Mouse (Mus musculus) hindbrain, postnatal 0 days (tissue): ENCODE measurements around the gene Ier5. TPM values are rescaled to one million over a fixed set of nuclear protein-coding genes. Genes with fewer than 3 reads are reported as not detected.
A peak's percentile ranks its signal among the peaks of the same experiment; 100 is the strongest.

Experiments
- ATAC-seq: fragments of 200-750 bp; cut with Nextera tagmentation; 2 replicates; pipeline ENCODE4 v1.8.0; 2017; ENCODE audit warnings: mild to moderate bottlenecking, moderate TSS enrichment, moderate library complexity
- DNase-seq: peaks from one replicate; pipeline ENCODE4 v3.0.0-alpha.2; 2015; ENCODE audit warnings: low spot score
- H3K27ac ChIP-seq: fragments of 300-500 bp; sonication (generic); 2 replicates; pipeline ENCODE4 v1.5.1; 2014; ENCODE audit warnings: mild to moderate bottlenecking
- H3K27me3 ChIP-seq: fragments of 300-500 bp; sonication (generic); 2 replicates; pipeline ENCODE4 v1.6.1; 2014; ENCODE audit warnings: low read length, mixed read lengths; ENCODE audit not compliant: insufficient read depth
- H3K36me3 ChIP-seq: fragments of 300-500 bp; sonication (generic); 2 replicates; pipeline ENCODE4 v1.6.1; 2014; ENCODE audit warnings: low read length, mixed read lengths; ENCODE audit not compliant: insufficient read depth
- H3K4me1 ChIP-seq: fragments of 300-500 bp; sonication (generic); 2 replicates; pipeline ENCODE4 v1.6.1; 2014; ENCODE audit warnings: antibody characterized with exemption, low read length, mixed read lengths; ENCODE audit not compliant: insufficient read depth
- H3K4me2 ChIP-seq: fragments of 300-500 bp; sonication (generic); 2 replicates; pipeline ENCODE4 v1.6.1; 2014; ENCODE audit warnings: low read depth, mild to moderate bottlenecking, low read length, moderate library complexity, mixed read lengths
- H3K4me3 ChIP-seq: fragments of 300-500 bp; sonication (generic); 2 replicates; pipeline ENCODE4 v1.5.1; 2014; ENCODE audit warnings: low read length
- H3K9ac ChIP-seq: fragments of 300-500 bp; sonication (generic); replicated peaks from 2 replicates; pipeline ENCODE4 v1.6.1; 2014; ENCODE audit warnings: mild to moderate bottlenecking, low read length, moderate library complexity, mixed read lengths
- H3K9me3 ChIP-seq: fragments of 300-500 bp; sonication (generic); 2 replicates; pipeline ENCODE4 v1.6.1; 2016; ENCODE audit warnings: low read length, mixed read lengths
- CTCF ChIP-seq: IDR thresholded peaks from 2 replicates; pipeline ENCODE4 v1.5.1; 2016; ENCODE audit warnings: antibody characterized with exemption, control low read depth, low read depth
- WGBS: fragments of 180-500 bp; shearing (Covaris S2); extraction: QIAGEN DNeasy Blood & Tissue Kit; methylation state at CpG from one replicate; pipeline ENCODE4 v1.1.7; 2014; 5-methylcytosine and 5-hydroxymethylcytosine counted together
- polyA plus RNA-seq: library from polyadenylated mRNA; unstranded; fragments of >200 nt; fragmentation: Nextera tagmentation; extraction: Ambion mirVana; gene quantifications from 2 replicates; pipeline ENCODE4 v1.2.1, GENCODE M21; 2015
- total RNA-seq: library from RNA; depleted of rRNA; stranded (reverse); fragments of >200 nt; gene quantifications from 2 replicates; pipeline ENCODE4 v1.2.3, GENCODE M21; 2014

Gene Ier5
- total and polyA plus RNA-seq, 2 experiments from 2014 or later = 5.2 to 51.4 TPM

- Histone ChIP-seq H3K9ac (no peak overlapping the region), H3K4me1 (peaks cover 26% of the 10 kb centered on the region), H3K9me3 (no peaks in the 10 kb centered on the region), H3K27ac (no peak overlapping the region), H3K4me2 (no peak overlapping the region), H3K36me3 (no peaks in the 10 kb centered on the region), H3K27me3 (no peaks in the 10 kb centered on the region), H3K4me3 (no peak overlapping the region)
- ATAC-seq = no peak
- WGBS = 54% methylated on average over 3 of the region's 3 CpGs
- no peak for TF ChIP-seq CTCF
- no peak for DNase-seq
Measured at GRCm38 (mm10) chr1:155055041-155055440, 44.4 kb downstream of the Ier5 start.

GRCm38 (mm10) chr1:155054366-155054965, 45.0 kb downstream of the Ier5 start:
- TF ChIP-seq CTCF = no peak
- ATAC-seq (no peak), DNase-seq (no peak)
- Histone ChIP-seq H3K9me3 (no peaks in the 10 kb centered on the region), H3K4me3 (no peak overlapping the region), H3K27me3 (no peaks in the 10 kb centered on the region), H3K27ac (no peak overlapping the region), H3K4me2 (no peak overlapping the region), H3K9ac (no peak overlapping the region), H3K36me3 (no peaks in the 10 kb centered on the region), H3K4me1 (peaks cover 26% of the 10 kb centered on the region)
- 48% methylated on average over 6 of the region's 6 CpGs for WGBS

- peaks cover 30% of the 10 kb centered on the region for H3K4me1 ChIP-seq
- WGBS = 94% methylated on average over 1 of the region's 1 CpGs
- DNase-seq = no peak
Measured at GRCm38 (mm10) chr1:155053296-155053695, 46.1 kb downstream of the Ier5 start.

GRCm38 (mm10) chr1:155052761-155053166, 46.7 kb downstream of the Ier5 start:
- no peak overlapping the region for H3K9ac ChIP-seq
- peaks cover 30% of the 10 kb centered on the region for H3K4me1 ChIP-seq
- 21% methylated on average over 9 of the region's 9 CpGs for WGBS
- no peaks in the 10 kb centered on the region for H3K36me3 ChIP-seq
- no peak overlapping the region for H3K27ac ChIP-seq
- DNase-seq (no peak), ATAC-seq (no peak)
- H3K4me2 ChIP-seq = no peak overlapping the region
- H3K27me3 ChIP-seq = no peaks in the 10 kb centered on the region
- no peaks in the 10 kb centered on the region for H3K9me3 ChIP-seq
- H3K4me3 ChIP-seq = no peak overlapping the region
- TF ChIP-seq CTCF = no peak

More at GRCm38 (mm10) chr1:155053296-155053695, 46.1 kb downstream of the Ier5 start:
- H3K9ac ChIP-seq = no peak overlapping the region
- no peak overlapping the region for H3K4me2 ChIP-seq
- ATAC-seq = no peak
- no peak overlapping the region for H3K27ac ChIP-seq
- H3K4me3 ChIP-seq = no peak overlapping the region
- H3K36me3 ChIP-seq = no peaks in the 10 kb centered on the region
- no peak for TF ChIP-seq CTCF
- no peaks in the 10 kb centered on the region for H3K9me3 ChIP-seq
- no peaks in the 10 kb centered on the region for H3K27me3 ChIP-seq

GRCm38 (mm10) chr1:155052131-155052760, 47.2 kb downstream of the Ier5 start:
- no peak for TF ChIP-seq CTCF
- no peaks in the 10 kb centered on the region for H3K36me3 ChIP-seq
- H3K9ac ChIP-seq = no peak overlapping the region
- ATAC-seq = no peak
- WGBS = 20% methylated on average over 4 of the region's 4 CpGs
- no peak overlapping the region for H3K4me3 ChIP-seq
- H3K9me3 ChIP-seq = no peaks in the 10 kb centered on the region
- no peak overlapping the region for H3K4me2 ChIP-seq
- no peaks in the 10 kb centered on the region for H3K27me3 ChIP-seq
- H3K27ac ChIP-seq = peak overlapping the region; percentile 34; the same call in 1 of the 2 replicates
- H3K4me1 ChIP-seq = peaks cover 30% of the 10 kb centered on the region
- no peak for DNase-seq

- H3K4me3 ChIP-seq = no peak overlapping the region
- no peaks in the 10 kb centered on the region for H3K9me3 ChIP-seq
- H3K27ac ChIP-seq = peak overlapping the region; percentile 34; the same call in 1 of the 2 replicates
- H3K9ac ChIP-seq = no peak overlapping the region
- peak; percentile 5; the same call in 1 of the 2 replicates for TF ChIP-seq CTCF
- WGBS = 13% methylated on average over 10 of the region's 10 CpGs
- DNase-seq (peak; percentile 63), ATAC-seq (peak; percentile 38)
- H3K27me3 ChIP-seq = no peaks in the 10 kb centered on the region
- no peak overlapping the region for H3K4me2 ChIP-seq
- peaks cover 30% of the 10 kb centered on the region for H3K4me1 ChIP-seq
- H3K36me3 ChIP-seq = no peaks in the 10 kb centered on the region
Measured at GRCm38 (mm10) chr1:155051701-155052127, 47.7 kb downstream of the Ier5 start.
